Mouse (Mus musculus) splenic B cell, adult 2 months (primary cell): ENCODE measurements around the gene Gm27021.

ENCODE experiments used
- DNase-seq: peaks from one replicate; pipeline ENCODE4 v3.0.0-alpha.2; 2011; ENCODE audit warnings: low read depth, low spot score
- H3K27me3 ChIP-seq: 2 replicates; pipeline ENCODE4 v1.6.1; 2012; ENCODE audit warnings: mild to moderate bottlenecking, low read length, moderate library complexity, mixed read lengths; ENCODE audit not compliant: control insufficient read depth, poor library complexity, insufficient read depth, severe bottlenecking
- H3K36me3 ChIP-seq: 2 replicates; pipeline ENCODE4 v1.6.1; 2012; ENCODE audit warnings: mild to moderate bottlenecking, low read length, moderate library complexity, mixed read lengths; ENCODE audit not compliant: control insufficient read depth, poor library complexity, insufficient read depth, severe bottlenecking

The Gm27021 gene

DNA sequence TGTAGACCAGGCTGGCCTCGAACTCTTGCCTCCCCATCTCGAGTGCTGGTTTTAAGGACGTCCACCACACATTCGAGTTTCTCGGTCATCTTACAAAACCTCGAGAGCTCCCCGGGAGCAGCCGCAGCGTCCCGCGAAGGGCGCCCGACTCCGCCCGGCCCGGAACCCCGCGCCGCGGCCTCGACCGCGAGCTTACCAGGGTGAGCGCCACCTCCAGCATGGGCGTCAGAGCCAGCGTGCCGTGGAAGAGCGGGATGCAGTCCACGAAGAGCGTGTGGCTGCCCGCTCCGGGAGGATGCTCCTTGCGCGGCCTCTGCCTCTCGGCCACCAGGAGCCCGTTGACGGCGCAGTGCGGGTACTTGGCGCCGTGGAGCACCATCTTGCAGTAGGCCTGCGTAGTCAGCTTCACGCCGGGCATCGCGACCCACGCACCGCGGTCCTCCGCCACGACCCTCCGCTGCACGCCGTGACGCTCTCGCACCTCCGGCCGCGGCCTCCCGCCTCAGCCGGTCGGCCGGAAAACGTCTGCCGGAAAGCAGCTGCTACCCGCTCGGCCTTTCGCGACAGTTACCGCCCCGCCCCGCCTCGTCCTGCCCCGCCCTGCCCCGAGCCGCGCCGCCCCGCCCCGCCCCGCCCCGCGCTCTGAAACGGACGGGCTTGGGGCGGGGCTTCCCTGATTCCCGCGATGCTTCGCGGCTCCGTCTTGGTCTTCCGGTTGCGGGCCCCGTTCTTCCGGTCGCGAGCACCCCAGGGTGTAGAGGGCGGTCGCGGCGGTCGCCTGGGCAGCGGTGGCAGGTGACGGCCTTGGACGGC is at the start of gene Gm27021, which contains the start of gene Cox4i1:
Gene Gm27021, minus strand, starts transcription at position 519 of the 813 bp plus-strand sequence.
Gene Cox4i1, plus strand, starts transcription at position 662 of the 813 bp plus-strand sequence.
- H3K36me3 ChIP-seq = peaks cover 5% of the 10 kb centered on the region
- no peaks in the 10 kb centered on the region for H3K27me3 ChIP-seq
- peak; percentile 94 for DNase-seq

DNA sequence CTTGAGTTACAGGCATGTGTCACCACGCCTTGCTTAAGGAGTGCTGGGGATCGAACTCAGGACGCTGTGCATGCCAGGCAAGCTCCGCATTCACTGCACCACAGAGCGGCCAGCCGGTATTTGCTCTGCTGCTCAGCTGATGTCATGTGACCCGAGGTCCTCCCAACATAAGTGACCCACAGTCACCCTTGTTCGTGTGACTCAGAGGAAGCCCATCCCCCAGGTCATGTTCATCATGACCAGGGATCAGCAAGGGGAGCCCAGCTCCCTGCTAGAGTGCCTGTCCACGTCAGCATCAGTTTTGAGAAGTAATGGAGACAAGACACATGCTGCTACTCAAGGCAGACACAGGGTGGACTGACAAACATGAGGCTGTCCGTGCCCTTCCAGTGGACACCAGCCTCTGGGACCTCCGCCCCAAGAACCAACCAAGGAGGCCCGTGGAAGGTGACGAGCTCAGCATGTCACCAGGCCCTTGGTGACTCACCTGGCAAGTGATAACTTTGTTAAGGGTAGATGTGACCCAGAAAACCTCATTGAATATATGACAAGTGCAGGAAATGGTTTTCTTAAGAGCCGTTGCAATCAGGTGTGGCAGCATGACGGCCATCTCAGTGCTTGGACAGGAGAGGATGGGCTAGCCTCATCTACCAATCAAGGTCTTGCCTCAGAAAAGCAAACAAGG is 48.3 kb upstream of the Gm27021 start:
- DNase-seq = no peak
- no peaks in the 10 kb centered on the region for H3K36me3 ChIP-seq
- H3K27me3 ChIP-seq = no peaks in the 10 kb centered on the region

DNA sequence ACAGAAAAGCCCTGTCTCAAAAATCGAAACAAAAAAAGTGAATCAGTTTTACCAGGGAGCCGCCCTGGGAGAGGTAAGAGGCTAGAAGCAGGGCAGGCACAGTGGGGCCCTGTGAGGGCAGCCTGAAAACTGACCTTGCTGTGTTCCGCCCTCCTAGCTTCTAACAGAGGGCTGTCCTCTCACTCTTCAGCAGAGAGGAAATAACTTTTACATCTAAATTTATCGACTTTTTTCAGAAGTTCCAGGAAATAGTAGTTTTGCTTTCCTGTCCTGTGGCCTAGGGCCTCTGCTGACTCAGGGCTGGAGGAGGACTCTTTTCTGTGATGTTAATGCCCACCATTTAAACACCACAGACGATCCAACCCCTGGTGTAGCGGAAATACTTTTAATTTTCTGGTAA is 47.3 kb upstream of the Gm27021 start:
- H3K27me3 ChIP-seq = no peaks in the 10 kb centered on the region
- no peaks in the 10 kb centered on the region for H3K36me3 ChIP-seq
- peak; percentile 54 for DNase-seq

DNA sequence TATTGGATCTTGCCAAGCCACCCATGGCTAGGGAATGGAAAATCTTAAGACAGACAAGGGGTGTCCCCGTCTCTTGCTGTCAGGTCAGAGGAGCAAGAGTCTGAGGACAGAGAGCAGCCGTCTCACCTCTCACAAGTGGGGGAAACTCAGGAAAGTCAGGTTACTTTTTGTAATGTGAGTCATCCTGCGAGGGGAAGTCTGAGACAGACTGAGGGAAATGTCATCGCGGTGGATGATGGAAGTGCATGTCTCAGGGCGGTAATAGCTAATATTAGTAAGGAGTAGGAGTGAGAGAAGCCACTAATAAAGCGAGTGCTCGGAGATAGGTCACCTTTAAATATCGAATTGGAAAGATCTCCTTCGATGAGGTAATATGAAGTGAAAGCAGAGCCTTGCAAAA is 41.3 kb upstream of the Gm27021 start:
- Histone ChIP-seq H3K27me3 (no peaks in the 10 kb centered on the region), H3K36me3 (no peaks in the 10 kb centered on the region)
- DNase-seq = no peak

DNA sequence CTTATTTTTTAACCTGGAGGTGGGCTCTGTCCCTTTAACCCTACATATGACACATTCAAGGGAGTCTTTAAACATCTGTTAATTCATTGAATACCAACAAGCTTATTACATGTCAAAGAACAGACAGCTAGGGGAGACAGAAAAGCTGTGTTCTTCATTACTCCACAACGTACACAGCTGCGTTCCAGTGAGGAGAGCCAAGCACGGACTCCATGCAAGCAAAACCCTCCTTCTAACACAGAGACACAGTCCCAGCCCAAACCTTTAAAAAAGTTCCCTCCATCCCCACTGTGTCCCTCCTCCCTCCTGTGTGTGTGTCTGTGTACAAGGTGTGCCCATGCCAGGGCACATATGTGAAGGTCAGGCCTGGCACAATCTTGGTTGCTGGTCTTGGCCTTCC is 38.3 kb upstream of the Gm27021 start:
- H3K36me3 ChIP-seq = no peaks in the 10 kb centered on the region
- DNase-seq = no peak

DNA sequence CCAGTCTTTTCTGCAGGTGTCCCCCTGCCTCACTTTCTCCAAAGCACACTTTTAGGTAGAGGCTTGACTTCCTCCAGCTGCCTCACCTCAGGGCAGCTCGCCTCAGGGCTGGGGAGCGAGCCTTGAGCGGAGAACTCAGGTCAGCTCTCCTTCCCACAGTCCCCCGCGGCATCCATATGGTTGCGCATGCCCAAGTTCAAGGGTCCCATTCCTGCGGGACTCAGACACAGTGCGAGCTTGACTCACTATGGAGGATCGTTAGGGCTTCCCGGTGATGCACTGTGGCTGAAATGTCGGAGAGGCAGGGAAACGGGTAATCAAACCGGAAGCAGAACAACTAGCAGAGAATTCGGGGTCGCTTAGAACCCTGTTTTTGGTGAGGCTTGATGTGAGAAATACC is 37.3 kb upstream of the Gm27021 start:
- no peaks in the 10 kb centered on the region for H3K27me3 ChIP-seq
- no peaks in the 10 kb centered on the region for H3K36me3 ChIP-seq
- DNase-seq = no peak

More for the DNA sequence above, 38.3 kb upstream of the Gm27021 start:
- no peaks in the 10 kb centered on the region for H3K27me3 ChIP-seq

GRCm38 (mm10) chr8:120704203-120704602 is 36.3 kb upstream of the Gm27021 start:
- Histone ChIP-seq H3K27me3 (no peaks in the 10 kb centered on the region), H3K36me3 (no peaks in the 10 kb centered on the region)
- no peak for DNase-seq

GRCm38 (mm10) chr8:120701758-120702465 is 34.0 kb upstream of the Gm27021 start:
- no peaks in the 10 kb centered on the region for H3K36me3 ChIP-seq
- peak; percentile 92 for DNase-seq
- no peaks in the 10 kb centered on the region for H3K27me3 ChIP-seq

DNA sequence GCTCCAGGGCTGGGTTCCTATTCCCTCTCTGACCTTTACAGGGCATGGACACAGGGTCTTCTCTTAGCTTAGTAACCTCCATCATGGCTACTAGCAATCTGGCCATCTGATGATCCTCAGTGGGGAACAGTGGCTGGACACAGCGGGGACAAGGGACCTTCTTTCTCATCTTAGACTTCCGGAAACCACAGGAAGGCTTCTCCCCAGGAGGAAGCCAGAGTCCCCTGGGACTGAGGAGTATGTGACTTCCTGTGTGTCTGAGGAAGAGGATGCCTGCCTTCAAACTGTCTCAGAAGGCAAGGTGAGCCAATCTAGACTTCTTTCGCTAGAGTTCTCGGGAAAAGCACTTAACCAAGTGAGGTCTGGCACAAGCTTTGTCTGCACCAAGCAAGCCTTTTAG is 32.2 kb upstream of the Gm27021 start:
- H3K27me3 ChIP-seq = no peaks in the 10 kb centered on the region
- DNase-seq = no peak
- H3K36me3 ChIP-seq = no peaks in the 10 kb centered on the region

GRCm38 (mm10) chr8:120699565-120699964 is 31.7 kb upstream of the Gm27021 start:
- DNase-seq = no peak
- H3K27me3 ChIP-seq = no peaks in the 10 kb centered on the region
- no peaks in the 10 kb centered on the region for H3K36me3 ChIP-seq

DNA sequence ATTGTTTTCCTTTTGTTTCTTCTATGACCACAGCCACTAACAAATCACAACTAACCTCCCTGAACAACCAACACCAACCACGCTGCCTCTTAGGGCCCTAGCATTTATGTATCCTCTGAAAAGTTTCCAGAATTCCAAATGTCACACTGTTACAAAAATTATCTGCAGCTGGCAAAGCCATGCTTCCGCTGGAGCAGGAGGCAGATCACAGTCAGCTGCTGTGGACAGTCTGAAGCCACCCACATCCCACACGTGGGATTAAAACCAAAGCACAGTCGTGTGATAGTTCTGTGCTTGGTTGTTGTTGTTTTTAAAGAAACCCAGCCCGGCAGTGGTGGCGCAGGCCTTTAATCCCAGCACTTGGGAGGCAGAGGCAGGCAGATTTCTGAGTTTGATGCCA is 31.2 kb upstream of the Gm27021 start:
- no peaks in the 10 kb centered on the region for H3K36me3 ChIP-seq
- DNase-seq = no peak
- H3K27me3 ChIP-seq = no peaks in the 10 kb centered on the region

- no peaks in the 10 kb centered on the region for H3K36me3 ChIP-seq
- H3K27me3 ChIP-seq = no peaks in the 10 kb centered on the region
- no peak for DNase-seq
Observed at GRCm38 (mm10) chr8:120698426-120698825, 30.5 kb upstream of the Gm27021 start.

DNA sequence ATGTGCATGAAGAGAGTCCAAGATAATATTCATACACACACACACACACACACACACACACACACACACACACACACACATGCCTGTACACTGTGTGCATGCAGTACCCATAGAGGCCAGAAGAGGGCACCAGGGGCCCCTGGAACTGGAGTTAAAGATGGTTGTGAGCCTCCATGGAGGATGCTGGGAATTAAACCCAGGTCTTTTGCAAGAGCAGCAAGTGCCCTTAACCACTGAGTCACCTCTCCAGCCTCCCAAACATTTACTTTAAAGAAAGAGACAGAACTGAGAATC is 30.0 kb upstream of the Gm27021 start:
- no peaks in the 10 kb centered on the region for H3K36me3 ChIP-seq
- no peaks in the 10 kb centered on the region for H3K27me3 ChIP-seq
- DNase-seq = peak; percentile 53

- Histone ChIP-seq H3K36me3 (no peaks in the 10 kb centered on the region), H3K27me3 (no peaks in the 10 kb centered on the region)
- peak; percentile 48 for DNase-seq
Observed at GRCm38 (mm10) chr8:120697154-120697978, 29.5 kb upstream of the Gm27021 start.
